Mouse (Mus musculus) kidney, embryonic 14.5 days (tissue): ENCODE measurements around the gene Mettl7b. TPM values are rescaled to one million over a fixed set of nuclear protein-coding genes. Genes with fewer than 3 reads are reported as not detected.

Source experiments
- ATAC-seq: fragments of 200-750 bp; cut with Nextera tagmentation; 2 replicates; pipeline ENCODE4 v1.8.0; 2017; ENCODE audit warnings: moderate number of reproducible peaks, mild to moderate bottlenecking, moderate TSS enrichment, moderate library complexity; ENCODE audit not compliant: low FRiP score, low TSS enrichment
- H3K27ac ChIP-seq: fragments of 300-500 bp; sonication (generic); 2 replicates; pipeline ENCODE4 v1.5.1; 2014; ENCODE audit warnings: low read depth, mild to moderate bottlenecking, low read length, moderate library complexity, mixed read lengths
- H3K27me3 ChIP-seq: fragments of 300-500 bp; sonication (generic); 2 replicates; pipeline ENCODE4 v1.6.1; 2014; ENCODE audit warnings: mild to moderate bottlenecking, low read length; ENCODE audit not compliant: control insufficient read depth, insufficient read depth
- H3K36me3 ChIP-seq: fragments of 300-500 bp; sonication (generic); 2 replicates; pipeline ENCODE4 v1.6.1; 2014; ENCODE audit warnings: low read length, mixed read lengths; ENCODE audit not compliant: control insufficient read depth, insufficient read depth
- H3K4me1 ChIP-seq: fragments of 300-500 bp; sonication (generic); 2 replicates; pipeline ENCODE4 v1.6.1; 2014; ENCODE audit warnings: low read length, mixed read lengths; ENCODE audit not compliant: control insufficient read depth, insufficient read depth
- H3K4me2 ChIP-seq: fragments of 300-500 bp; sonication (generic); replicated peaks from 2 replicates; pipeline ENCODE4 v1.6.1; 2014; ENCODE audit warnings: low read depth, mild to moderate bottlenecking, low read length
- H3K4me3 ChIP-seq: fragments of 300-500 bp; sonication (generic); 2 replicates; pipeline ENCODE4 v1.5.1; 2014; ENCODE audit warnings: mild to moderate bottlenecking, low read length
- H3K9ac ChIP-seq: fragments of 300-500 bp; sonication (generic); 2 replicates; pipeline ENCODE4 v1.6.1; 2014; ENCODE audit warnings: low read depth, mild to moderate bottlenecking, low read length, moderate library complexity
- H3K9me3 ChIP-seq: fragments of 300-500 bp; sonication (generic); 2 replicates; pipeline ENCODE4 v1.6.1; 2016; ENCODE audit warnings: low read length; ENCODE audit not compliant: control insufficient read depth
- WGBS: fragments of 180-500 bp; shearing (Covaris S2); extraction: QIAGEN DNeasy Blood & Tissue Kit; methylation state at CpG from one replicate; pipeline ENCODE4 v1.1.7; 2014; 5-methylcytosine and 5-hydroxymethylcytosine counted together
- polyA plus RNA-seq: library from polyadenylated mRNA; unstranded; fragments of >200 nt; fragmentation: Nextera tagmentation; extraction: Ambion mirVana; gene quantifications from 2 replicates; pipeline ENCODE4 v1.2.1, GENCODE M21; 2014

Gene Mettl7b
- polyA plus RNA-seq, 1 experiment from 2014 or later, result 1.4 TPM

DNA sequence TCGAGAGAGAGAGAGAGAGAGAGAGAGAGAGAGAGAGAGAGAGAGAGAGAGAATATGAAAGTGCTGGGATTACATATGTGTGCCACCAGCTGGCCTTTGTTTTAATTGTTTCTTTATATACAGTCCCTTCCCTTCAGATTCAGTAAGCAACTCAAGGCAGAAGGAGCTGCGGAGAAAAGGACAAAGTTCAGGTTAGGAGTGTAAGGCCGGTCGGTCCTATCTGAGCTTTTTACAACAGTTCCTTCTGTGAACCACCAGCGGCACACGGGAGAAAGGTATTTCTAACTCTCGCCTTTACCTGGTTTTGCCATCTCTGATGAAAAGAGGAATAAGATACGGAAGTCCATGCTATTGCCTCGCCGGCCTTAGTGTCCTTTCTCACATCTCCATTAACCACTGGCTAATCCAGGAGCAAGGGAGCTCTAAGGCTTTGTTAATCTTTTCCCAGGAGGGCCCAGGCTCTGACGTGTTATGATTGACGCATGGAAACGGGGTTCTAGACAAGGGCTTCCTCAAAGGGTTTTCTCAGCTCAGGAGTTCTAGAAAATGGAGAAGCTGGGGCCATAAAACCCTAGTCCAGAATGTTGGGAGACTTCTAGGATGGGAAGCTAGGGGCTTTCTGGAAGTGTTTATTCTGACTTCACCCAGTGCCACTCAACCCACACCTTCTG, 51.9 kb downstream of the Mettl7b start:
- Histone ChIP-seq H3K27me3 (no peaks in the 10 kb centered on the region), H3K9ac (peak overlapping the region; percentile 96), H3K27ac (peak overlapping the region; percentile 89; the same call in 1 of the 2 replicates), H3K9me3 (no peaks in the 10 kb centered on the region), H3K4me2 (peak overlapping the region; percentile 72), H3K4me1 (peaks cover 15% of the 10 kb centered on the region), H3K36me3 (peaks cover 18% of the 10 kb centered on the region; the same call in 1 of the 2 replicates), H3K4me3 (peak overlapping the region; percentile 72)
- 64% methylated on average over 13 of the region's 13 CpGs for WGBS
- ATAC-seq, result no peak

Other genes with a start within 250 kb of the Mettl7b start
- gene Dgka, start 216.1 kb downstream of the Mettl7b start, polyA plus RNA-seq, result 4.1 and 4.7 TPM in 2 replicates
- gene Pym1, start 213.1 kb downstream of the Mettl7b start, polyA plus RNA-seq, result 41.3 and 55.4 TPM in 2 replicates
- gene Mmp19, start 170.1 kb downstream of the Mettl7b start, polyA plus RNA-seq, result 0.24 and 0.60 TPM in 2 replicates
- 25.8 and 36.9 TPM in 2 replicates for gene Dnajc14, start 156.9 kb downstream of the Mettl7b start, polyA plus RNA-seq
- gene Tmem198b, start 156.6 kb downstream of the Mettl7b start, polyA plus RNA-seq, result 14.6 and 15.9 TPM in 2 replicates
- gene Sarnp, start 143.7 kb downstream of the Mettl7b start, polyA plus RNA-seq, result 219 and 284 TPM in 2 replicates
- gene Ormdl2, start 139.3 kb downstream of the Mettl7b start, polyA plus RNA-seq, result 86.6 and 106 TPM in 2 replicates
- gene Gdf11, start 69.3 kb downstream of the Mettl7b start, polyA plus RNA-seq, result 7.2 and 8.7 TPM in 2 replicates
- gene Cd63, start 60.0 kb downstream of the Mettl7b start, polyA plus RNA-seq, result 479 and 521 TPM in 2 replicates
- gene Rdh5, start 38.1 kb downstream of the Mettl7b start, polyA plus RNA-seq, result 14.5 and 15.7 TPM in 2 replicates
- 219 and 258 TPM in 2 replicates for gene Bloc1s1, start 37.0 kb downstream of the Mettl7b start, polyA plus RNA-seq
- 0.77 and 1.3 TPM in 2 replicates for gene Itga7, start 27.2 kb downstream of the Mettl7b start, polyA plus RNA-seq
- gene Olfr9, start 28.4 kb upstream of the Mettl7b start, polyA plus RNA-seq, result not detected in 2 replicates
- not detected in 2 replicates for gene Olfr763, start 49.8 kb upstream of the Mettl7b start, polyA plus RNA-seq
- not detected in 2 replicates for gene Olfr764-ps1, start 78.9 kb upstream of the Mettl7b start, polyA plus RNA-seq
- not detected in 2 replicates for gene Olfr765, start 89.0 kb upstream of the Mettl7b start, polyA plus RNA-seq
- gene Olfr766-ps1, start 108.0 kb upstream of the Mettl7b start, polyA plus RNA-seq, result not detected in 2 replicates
- gene Olfr767, start 121.9 kb upstream of the Mettl7b start, polyA plus RNA-seq, result not detected in 2 replicates
- gene Olfr768, start 138.4 kb upstream of the Mettl7b start, polyA plus RNA-seq, result not detected in 2 replicates
- gene Olfr769, start 156.9 kb upstream of the Mettl7b start, polyA plus RNA-seq, result not detected in 2 replicates
- gene Olfr770, start 178.0 kb upstream of the Mettl7b start, polyA plus RNA-seq, result not detected in 2 replicates
- not detected in 2 replicates for gene Olfr771, start 203.8 kb upstream of the Mettl7b start, polyA plus RNA-seq
- gene Olfr772, start 216.9 kb upstream of the Mettl7b start, polyA plus RNA-seq, result not detected in 2 replicates
- not detected in 2 replicates for gene Olfr773, start 226.4 kb upstream of the Mettl7b start, polyA plus RNA-seq